In genomic region chr8:127962862-127963261, GRCm38 (mm10) we compare ENCODE assay signal across 11 mouse cellular contexts.
DNase-seq lines count a peak whose midpoint lies in the region; ATAC-seq lines count a peak whose summit lies in the region.
"Had no signal": no experiment of that assay in that cellular context is flagged by ENCODE, and none has a peak within 500 bp of the region (broad histone marks: within the 10 kb centered on the region; RNA-seq: fewer than 3 reads in every experiment).

No protein-coding gene starts in this region.

- H3K4me3 ChIP-seq in heart, embryonic 12.5 days: no peak overlapping the region
- H3K4me3 ChIP-seq in heart, embryonic 10.5 days: no peak overlapping the region
- H3K4me3 ChIP-seq in midbrain, embryonic 10.5 days: no peak overlapping the region
- H3K4me3 ChIP-seq in limb, embryonic 10.5 days: no peak overlapping the region
- H3K4me3 ChIP-seq: erythroblast, embryonic 14.5 days had no signal

- H3K27me3 ChIP-seq in heart, embryonic 12.5 days (replicated peaks): no peaks in the 10 kb centered on the region
- no peaks in the 10 kb centered on the region for H3K27me3 ChIP-seq in heart, embryonic 10.5 days (ENCODE audit: insufficient read depth, poor library complexity, severe bottlenecking)
- no peaks in the 10 kb centered on the region; the same call in 1 of the 2 replicates for H3K27me3 ChIP-seq in midbrain, embryonic 10.5 days (ENCODE audit: low read depth, poor library complexity, severe bottlenecking)
- no peaks in the 10 kb centered on the region for H3K27me3 ChIP-seq in limb, embryonic 10.5 days (ENCODE audit: low read depth, poor library complexity, severe bottlenecking)

- H3K27ac ChIP-seq in heart, embryonic 12.5 days (ENCODE audit: poor library complexity, severe bottlenecking): no peak overlapping the region
- no peak overlapping the region for H3K27ac ChIP-seq in heart, embryonic 10.5 days
- no peak overlapping the region for H3K27ac ChIP-seq in midbrain, embryonic 10.5 days (replicated peaks)
- H3K27ac ChIP-seq in limb, embryonic 10.5 days: no peak overlapping the region

- no peaks in the 10 kb centered on the region for H3K36me3 ChIP-seq in heart, embryonic 12.5 days
- no peaks in the 10 kb centered on the region for H3K36me3 ChIP-seq in heart, embryonic 10.5 days
- no peaks in the 10 kb centered on the region for H3K36me3 ChIP-seq in midbrain, embryonic 10.5 days
- H3K36me3 ChIP-seq in limb, embryonic 10.5 days: no peaks in the 10 kb centered on the region

- 0 out of 2 replicates have a peak, but pooled peaks have one; percentile 29 for ATAC-seq in heart, embryonic 12.5 days (ENCODE audit: insufficient number of reproducible peaks, low FRiP score)
- ATAC-seq in granulocyte monocyte progenitor cell, adult 5-6 weeks (replicated peaks; ENCODE audit: poor library complexity, severe bottlenecking): peak; percentile 92
- ATAC-seq: intestine, postnatal 0 days; midbrain, embryonic 16.5 days had no signal

- no peak overlapping the region for H3K4me2 ChIP-seq in heart, embryonic 12.5 days

- 0 out of 2 replicates have a peak, but pooled peaks cover 2% of the 10 kb centered on the region for H3K4me1 ChIP-seq in heart, embryonic 12.5 days (replicated peaks)
- peaks cover 9% of the 10 kb centered on the region; the same call in 1 of the 2 replicates for H3K4me1 ChIP-seq in heart, embryonic 10.5 days
- H3K4me1 ChIP-seq in midbrain, embryonic 10.5 days: peaks cover 7% of the 10 kb centered on the region
- H3K4me1 ChIP-seq in limb, embryonic 10.5 days: no peaks in the 10 kb centered on the region; the same call in 1 of the 2 replicates

- H3K9me3 ChIP-seq in heart, embryonic 12.5 days (replicated peaks): no peaks in the 10 kb centered on the region
- H3K9me3 ChIP-seq in heart, embryonic 10.5 days: no peaks in the 10 kb centered on the region
- no peaks in the 10 kb centered on the region for H3K9me3 ChIP-seq in midbrain, embryonic 10.5 days (replicated peaks)
- H3K9me3 ChIP-seq in limb, embryonic 10.5 days (replicated peaks): no peaks in the 10 kb centered on the region

- H3K9ac ChIP-seq in heart, embryonic 12.5 days: no peak overlapping the region

- DNase-seq in heart, embryonic 10.5 days (ENCODE audit: low spot score): no peak
- DNase-seq in CD4-positive, CD25-positive, alpha-beta regulatory T cell, adult 2 months (ENCODE audit: low read depth, low spot score): peak; percentile 73
- peak; percentile 71 for DNase-seq in thymus, postnatal 0 days (ENCODE audit: low spot score)
- no peak for DNase-seq in midbrain, embryonic 10.5 days (ENCODE audit: low spot score)
- no peak for DNase-seq in limb, embryonic 10.5 days (ENCODE audit: low spot score)
- no peak for DNase-seq in testis, postnatal 10 days (ENCODE audit: low spot score)

- 65% methylated on average over 1 of the region's 1 CpGs for WGBS in heart, embryonic 12.5 days
- WGBS in heart, embryonic 10.5 days: 59% methylated on average over 1 of the region's 1 CpGs
- WGBS in midbrain, embryonic 10.5 days: 88% methylated on average over 1 of the region's 1 CpGs
- WGBS in limb, embryonic 10.5 days: 73% methylated on average over 1 of the region's 1 CpGs

Comparison
In these comparisons a context has a peak if more than half of its experiments do, and no peak if none do; other contexts are left out.
1. DNase-seq: peak in CD4-positive, CD25-positive, alpha-beta regulatory T cell, adult 2 months (single experiment) and thymus, postnatal 0 days (single experiment); none in heart, embryonic 10.5 days (single experiment), midbrain, embryonic 10.5 days (single experiment), limb, embryonic 10.5 days (single experiment) and testis, postnatal 10 days (single experiment).